Mouse (Mus musculus) erythroblast, embryonic 14.5 days (primary cell): ENCODE measurements around the gene Wasf3. TPM values are rescaled to one million over a fixed set of nuclear protein-coding genes. Genes with fewer than 3 reads are reported as not detected.

Experiments
- polyA plus RNA-seq: library from polyadenylated mRNA; stranded (reverse); fragments of >175 nt; gene quantifications from 2 replicates; pipeline ENCODE4 v1.2.3, GENCODE M21; 2012

The Wasf3 gene
- polyA plus RNA-seq, 1 experiment, result not detected

Other genes starting within 250 kb of the Wasf3 start
- gene Gm5565, start 224.4 kb upstream of the Wasf3 start, polyA plus RNA-seq, result not detected in 2 replicates
- gene Gm6309, start 214.3 kb upstream of the Wasf3 start, polyA plus RNA-seq, result not detected in 2 replicates
- gene 1700001J03Rik, start 199.7 kb upstream of the Wasf3 start, polyA plus RNA-seq, result not detected in 2 replicates
- 0.90 and 1.8 TPM in 2 replicates for gene Rnf6, start 163.4 kb upstream of the Wasf3 start, polyA plus RNA-seq
- 9.3 and 11.8 TPM in 2 replicates for gene Cdk8, start 153.8 kb upstream of the Wasf3 start, polyA plus RNA-seq
- not detected in 2 replicates for gene Gm6408, start 97.0 kb downstream of the Wasf3 start, polyA plus RNA-seq
- gene Gm6370, start 106.4 kb downstream of the Wasf3 start, polyA plus RNA-seq, result not detected in 2 replicates
- gene 4930449I24Rik, start 117.4 kb downstream of the Wasf3 start, polyA plus RNA-seq, result not detected in 2 replicates
- gene Gm3402, start 129.1 kb downstream of the Wasf3 start, polyA plus RNA-seq, result not detected in 2 replicates
- gene Gm3404, start 140.8 kb downstream of the Wasf3 start, polyA plus RNA-seq, result not detected in 2 replicates
- gene Gm3409, start 152.7 kb downstream of the Wasf3 start, polyA plus RNA-seq, result not detected in 2 replicates
- gene Gm3415, start 171.2 kb downstream of the Wasf3 start, polyA plus RNA-seq, result not detected in 2 replicates
- gene Gpr12, start 200.3 kb downstream of the Wasf3 start, polyA plus RNA-seq, result not detected in 2 replicates